Mouse (Mus musculus) hindbrain, postnatal 0 days (tissue): ENCODE data around the gene Eif4g1. TPM values are rescaled to one million over a fixed set of nuclear protein-coding genes. Genes with fewer than 3 reads are reported as not detected.
A peak's percentile ranks its signal among the peaks of the same experiment; 100 is the strongest.

Experiments used
- ATAC-seq: fragments of 200-750 bp; cut with Nextera tagmentation; 2 replicates; pipeline ENCODE4 v1.8.0; 2017; ENCODE audit warnings: mild to moderate bottlenecking, moderate TSS enrichment, moderate library complexity
- DNase-seq: peaks from one replicate; pipeline ENCODE4 v3.0.0-alpha.2; 2015; ENCODE audit warnings: low spot score
- H3K27ac ChIP-seq: fragments of 300-500 bp; sonication (generic); 2 replicates; pipeline ENCODE4 v1.5.1; 2014; ENCODE audit warnings: mild to moderate bottlenecking
- H3K27me3 ChIP-seq: fragments of 300-500 bp; sonication (generic); 2 replicates; pipeline ENCODE4 v1.6.1; 2014; ENCODE audit warnings: low read length, mixed read lengths; ENCODE audit not compliant: insufficient read depth
- H3K36me3 ChIP-seq: fragments of 300-500 bp; sonication (generic); 2 replicates; pipeline ENCODE4 v1.6.1; 2014; ENCODE audit warnings: low read length, mixed read lengths; ENCODE audit not compliant: insufficient read depth
- H3K4me1 ChIP-seq: fragments of 300-500 bp; sonication (generic); 2 replicates; pipeline ENCODE4 v1.6.1; 2014; ENCODE audit warnings: antibody characterized with exemption, low read length, mixed read lengths; ENCODE audit not compliant: insufficient read depth
- H3K4me2 ChIP-seq: fragments of 300-500 bp; sonication (generic); 2 replicates; pipeline ENCODE4 v1.6.1; 2014; ENCODE audit warnings: low read depth, mild to moderate bottlenecking, low read length, moderate library complexity, mixed read lengths
- H3K4me3 ChIP-seq: fragments of 300-500 bp; sonication (generic); 2 replicates; pipeline ENCODE4 v1.5.1; 2014; ENCODE audit warnings: low read length
- H3K9ac ChIP-seq: fragments of 300-500 bp; sonication (generic); replicated peaks from 2 replicates; pipeline ENCODE4 v1.6.1; 2014; ENCODE audit warnings: mild to moderate bottlenecking, low read length, moderate library complexity, mixed read lengths
- H3K9me3 ChIP-seq: fragments of 300-500 bp; sonication (generic); 2 replicates; pipeline ENCODE4 v1.6.1; 2016; ENCODE audit warnings: low read length, mixed read lengths
- CTCF ChIP-seq: IDR thresholded peaks from 2 replicates; pipeline ENCODE4 v1.5.1; 2016; ENCODE audit warnings: antibody characterized with exemption, control low read depth, low read depth
- WGBS: fragments of 180-500 bp; shearing (Covaris S2); extraction: QIAGEN DNeasy Blood & Tissue Kit; methylation state at CpG from one replicate; pipeline ENCODE4 v1.1.7; 2014; 5-methylcytosine and 5-hydroxymethylcytosine counted together
- polyA plus RNA-seq: library from polyadenylated mRNA; unstranded; fragments of >200 nt; fragmentation: Nextera tagmentation; extraction: Ambion mirVana; gene quantifications from 2 replicates; pipeline ENCODE4 v1.2.1, GENCODE M21; 2015
- total RNA-seq: library from RNA; depleted of rRNA; stranded (reverse); fragments of >200 nt; gene quantifications from 2 replicates; pipeline ENCODE4 v1.2.3, GENCODE M21; 2014

The Eif4g1 gene
- total and polyA plus RNA-seq, 2 experiments from 2014 or later, result 124 to 428 TPM

DNA sequence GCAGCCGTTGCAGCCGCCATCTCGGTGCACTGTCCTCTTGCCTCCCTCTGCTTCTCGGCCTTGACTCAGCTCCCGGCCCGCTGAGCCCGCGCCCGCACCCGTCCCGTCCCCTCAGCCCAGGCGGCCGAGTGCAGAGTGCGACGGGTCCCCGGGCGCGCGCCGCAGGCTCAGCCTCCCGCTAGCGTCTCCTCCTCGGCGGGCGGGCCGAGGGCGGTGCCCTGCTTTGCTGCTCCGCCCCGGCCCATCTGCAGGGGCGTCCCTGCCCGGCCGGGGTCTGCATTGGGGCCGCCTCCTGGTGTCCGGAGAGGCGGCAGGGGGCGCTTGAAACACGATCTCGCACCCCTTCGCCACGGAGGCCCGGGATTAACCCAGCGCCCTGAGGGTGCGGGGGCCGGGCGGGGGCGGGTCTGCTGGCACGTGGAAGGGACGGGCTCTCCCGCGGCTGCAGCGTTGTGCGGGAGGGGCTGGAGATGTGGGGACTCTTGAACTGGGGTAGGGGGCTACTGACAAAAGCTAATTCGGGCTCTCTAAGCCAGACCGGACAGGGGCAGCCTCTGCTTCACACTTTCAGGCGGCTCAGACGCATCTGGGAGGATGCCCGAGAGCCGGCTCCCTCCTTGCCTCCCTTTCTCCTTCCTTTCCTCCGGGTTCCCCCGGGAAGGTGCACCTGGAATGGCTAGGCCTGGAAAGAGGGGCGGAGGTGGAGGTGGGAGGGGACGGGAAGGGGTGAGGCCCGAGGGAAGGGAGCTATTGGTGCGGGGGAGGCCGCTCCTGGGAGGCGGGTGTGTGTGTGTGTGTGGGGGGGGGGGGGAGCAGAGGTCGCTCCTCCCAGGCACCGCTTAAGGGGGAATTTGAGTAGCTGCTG is 48.1 kb downstream of the Eif4g1 start:
- Histone ChIP-seq H3K36me3 (peaks cover 20% of the 10 kb centered on the region; the same call in 1 of the 2 replicates), H3K27me3 (no peaks in the 10 kb centered on the region), H3K9me3 (no peaks in the 10 kb centered on the region), H3K4me3 (peak overlapping the region; percentile 63), H3K4me2 (peak overlapping the region; percentile 82), H3K9ac (peak overlapping the region; percentile 82), H3K4me1 (peaks cover 18% of the 10 kb centered on the region; the same call in 1 of the 2 replicates), H3K27ac (peak overlapping the region; percentile 96)
- ATAC-seq (peak; percentile 75), DNase-seq (peak; percentile 89)
- WGBS, result under 1% methylated on average over 58 of the region's 68 CpGs
- peak; percentile 50 for TF ChIP-seq CTCF

DNA sequence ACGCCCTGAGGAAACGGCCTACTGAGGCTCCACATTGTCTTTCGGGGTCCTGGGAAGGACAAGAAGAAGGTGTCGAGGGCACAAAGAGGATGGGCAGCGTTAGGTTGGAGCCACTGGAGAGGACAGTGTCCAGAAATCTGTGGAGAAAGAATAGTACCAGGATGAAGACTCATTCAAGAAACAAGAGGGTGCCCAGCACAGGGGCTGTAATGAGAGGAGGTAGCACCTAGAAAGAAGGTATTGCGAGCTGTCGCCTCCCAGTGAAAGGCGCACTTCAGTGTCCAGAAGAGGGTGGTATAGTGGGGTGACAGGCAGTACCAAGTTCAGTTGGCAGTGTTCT is 48.7 kb downstream of the Eif4g1 start:
- peak; percentile 28; the same call in 1 of the 2 replicates for TF ChIP-seq CTCF
- H3K4me3 ChIP-seq, result peak overlapping the region; percentile 63
- H3K9ac ChIP-seq, result peak overlapping the region; percentile 82
- H3K9me3 ChIP-seq, result no peaks in the 10 kb centered on the region
- H3K36me3 ChIP-seq, result peaks cover 19% of the 10 kb centered on the region; the same call in 1 of the 2 replicates
- H3K27me3 ChIP-seq, result no peaks in the 10 kb centered on the region
- ATAC-seq, result no peak
- H3K4me2 ChIP-seq, result peak overlapping the region; percentile 82
- H3K27ac ChIP-seq, result peak overlapping the region; percentile 96
- no peak for DNase-seq
- 2% methylated on average over 8 of the region's 8 CpGs for WGBS
- H3K4me1 ChIP-seq, result peaks cover 18% of the 10 kb centered on the region; the same call in 1 of the 2 replicates

DNA sequence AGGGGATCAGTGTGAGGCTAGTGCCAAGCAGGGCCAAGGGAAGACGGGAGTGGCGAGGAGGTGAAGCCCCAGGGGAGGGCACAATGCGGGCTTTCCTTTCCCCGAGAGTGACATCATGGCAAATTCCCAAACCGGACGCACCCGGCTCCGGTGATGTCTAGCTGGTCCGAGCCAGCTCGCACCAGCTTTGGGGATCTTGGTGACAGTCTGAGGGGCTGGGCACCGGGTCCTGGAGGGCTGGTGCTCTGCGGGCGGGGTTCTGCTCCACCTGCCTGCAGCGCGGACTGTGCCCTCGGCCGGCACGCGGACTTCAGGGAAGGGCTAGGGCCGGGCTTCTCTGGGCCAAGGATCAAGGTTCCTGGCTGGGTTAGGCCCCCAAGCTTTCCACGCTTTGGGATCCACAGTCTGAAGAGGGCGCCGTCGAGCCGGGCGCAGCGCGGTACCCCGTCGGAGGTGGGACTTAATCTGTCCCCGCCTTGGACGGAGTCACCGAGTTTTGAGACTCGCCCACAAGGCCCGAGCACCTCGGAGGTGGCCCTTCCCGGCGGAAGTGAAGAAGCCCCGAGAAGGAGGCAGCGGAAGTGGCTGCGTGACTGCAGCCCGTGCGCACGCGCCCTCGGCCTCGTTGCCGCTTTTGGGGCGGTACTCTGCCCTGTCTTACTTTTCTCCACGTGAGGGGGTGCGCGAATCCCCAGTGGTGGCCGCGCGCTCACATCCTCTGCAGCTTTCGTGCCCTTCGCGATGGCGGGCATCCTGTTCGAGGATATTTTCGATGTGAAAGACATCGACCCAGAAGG is 49.3 kb downstream of the Eif4g1 start, which contains the start of the genes Polr2h and Clcn2:
TSS of gene Polr2h (plus strand) at position 485 of the 797 bp plus-strand sequence.
TSS of gene Clcn2 (minus strand) at position 566 of the 797 bp plus-strand sequence.
- peaks cover 14% of the 10 kb centered on the region; the same call in 1 of the 2 replicates for H3K36me3 ChIP-seq
- H3K9ac ChIP-seq, result peak within 1 kb of the TSS; percentile 82
- H3K9me3 ChIP-seq, result no peaks in the 10 kb centered on the region
- no peaks in the 10 kb centered on the region for H3K27me3 ChIP-seq
- peak within 1 kb of the TSS; percentile 82 for H3K4me2 ChIP-seq
- ATAC-seq (peak; percentile 92), DNase-seq (peak; percentile 98)
- H3K27ac ChIP-seq, result peak within 1 kb of the TSS; percentile 96
- H3K4me3 ChIP-seq, result peak within 1 kb of the TSS; percentile 63
- peaks cover 18% of the 10 kb centered on the region; the same call in 1 of the 2 replicates for H3K4me1 ChIP-seq
- peak; percentile 72 for TF ChIP-seq CTCF
- WGBS, result under 1% methylated on average over 62 of the region's 62 CpGs

DNA sequence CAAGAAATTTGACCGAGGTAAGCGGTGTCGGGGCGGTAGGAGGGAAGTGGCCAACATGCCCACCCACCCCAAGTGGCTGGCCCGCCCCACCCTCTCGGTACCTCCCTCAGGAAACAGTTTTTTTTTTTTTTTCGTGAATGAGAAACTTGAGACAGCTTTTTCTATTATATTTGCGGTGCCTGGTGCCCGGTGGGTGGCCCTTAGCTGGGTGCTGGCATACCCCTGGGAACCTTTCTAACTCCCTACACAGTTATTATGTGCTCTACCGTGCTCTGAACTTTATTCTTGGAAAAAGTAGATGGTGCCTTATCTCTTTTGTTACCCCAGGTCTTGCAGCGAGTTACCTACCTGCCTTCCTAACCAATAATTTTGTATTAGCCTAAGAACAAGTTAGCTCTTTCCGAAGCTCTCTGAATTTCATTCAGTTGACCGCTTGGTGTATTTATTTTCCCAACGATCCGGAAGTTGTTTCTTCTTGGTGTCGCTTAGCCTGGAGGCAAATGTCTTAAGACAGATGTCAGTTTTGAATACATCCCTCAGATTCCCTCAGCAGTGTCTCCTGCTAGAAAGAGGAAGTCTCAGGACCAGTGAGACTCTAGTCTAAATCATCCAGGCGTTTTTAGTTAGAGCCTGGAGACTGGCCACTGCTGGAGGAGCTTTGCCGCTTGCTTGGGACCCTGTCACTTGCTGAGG is 50.0 kb downstream of the Eif4g1 start:
- Histone ChIP-seq H3K27me3 (no peaks in the 10 kb centered on the region), H3K27ac (peak overlapping the region; percentile 96; the same call in 1 of the 2 replicates), H3K36me3 (peaks cover 13% of the 10 kb centered on the region; the same call in 1 of the 2 replicates), H3K4me2 (peak overlapping the region; percentile 82), H3K9ac (peak overlapping the region; percentile 82), H3K9me3 (no peaks in the 10 kb centered on the region), H3K4me1 (peaks cover 18% of the 10 kb centered on the region; the same call in 1 of the 2 replicates), H3K4me3 (peak overlapping the region; percentile 63)
- DNase-seq, result no peak
- no peak for TF ChIP-seq CTCF
- 2% methylated on average over 18 of the region's 18 CpGs for WGBS
- peak; percentile 22 for ATAC-seq

DNA sequence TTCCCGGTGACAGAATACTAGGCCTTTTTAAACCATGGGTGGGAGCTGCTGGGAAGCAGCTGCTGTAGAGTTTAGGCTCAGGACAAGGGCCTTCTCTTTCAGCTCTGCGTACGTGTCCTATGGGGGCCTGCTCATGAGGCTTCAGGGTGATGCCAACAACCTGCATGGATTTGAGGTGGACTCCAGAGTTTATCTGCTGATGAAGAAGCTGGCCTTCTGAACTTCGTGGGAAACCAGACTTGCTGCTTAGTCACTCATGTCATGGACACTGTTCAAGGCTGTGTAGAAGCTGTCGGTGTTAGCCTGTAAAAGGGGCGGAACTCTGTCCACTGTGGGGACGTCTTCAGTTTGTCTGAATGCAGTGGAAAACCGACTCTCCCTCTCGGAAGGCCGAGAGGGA is 53.7 kb downstream of the Eif4g1 start:
- Histone ChIP-seq H3K9ac (no peak overlapping the region), H3K27me3 (no peaks in the 10 kb centered on the region), H3K27ac (no peak overlapping the region), H3K36me3 (peaks cover 13% of the 10 kb centered on the region; the same call in 1 of the 2 replicates), H3K4me2 (no peak overlapping the region), H3K9me3 (no peaks in the 10 kb centered on the region), H3K4me3 (no peak overlapping the region), H3K4me1 (0 out of 2 replicates have a peak, but pooled peaks cover under 1% of the 10 kb centered on the region)
- no peak for ATAC-seq
- no peak for TF ChIP-seq CTCF
- no peak for DNase-seq
- WGBS, result 90% methylated on average over 10 of the region's 10 CpGs

DNA sequence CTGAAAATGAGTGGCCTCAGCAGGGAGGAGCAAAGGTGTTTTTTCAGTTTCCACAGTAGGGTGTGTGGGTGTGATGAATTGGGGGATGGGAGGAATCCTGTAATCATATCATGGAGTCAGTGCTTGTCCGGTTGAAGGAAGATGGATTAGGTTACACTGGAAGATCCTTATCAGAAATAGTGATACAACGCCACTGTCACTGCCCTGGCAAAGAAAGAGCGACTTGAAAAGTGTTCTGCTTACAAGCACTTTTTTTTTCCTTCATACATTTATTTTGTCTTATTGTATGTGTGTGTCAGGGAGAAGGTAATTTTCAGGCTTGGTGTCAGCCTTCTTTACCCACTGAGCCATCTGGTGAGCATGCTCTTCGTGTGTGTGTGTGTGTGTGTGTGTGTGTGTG is 54.6 kb downstream of the Eif4g1 start:
- Histone ChIP-seq H3K36me3 (peaks cover 13% of the 10 kb centered on the region; the same call in 1 of the 2 replicates), H3K4me3 (no peak overlapping the region), H3K4me2 (no peak overlapping the region), H3K9ac (no peak overlapping the region), H3K27ac (no peak overlapping the region), H3K4me1 (no peaks in the 10 kb centered on the region), H3K27me3 (no peaks in the 10 kb centered on the region), H3K9me3 (no peaks in the 10 kb centered on the region)
- ATAC-seq (no peak), DNase-seq (no peak)
- no peak for TF ChIP-seq CTCF
- WGBS, result 82% methylated on average over 4 of the region's 4 CpGs
